Mouse (Mus musculus) regulatory T cell (primary cell): Measurements from ENCODE around the gene Pld1.

Experiments
- in situ Hi-C: fragments of 300-600 bp; cut with MboI, MseI; formaldehyde crosslinking; loops from one replicate; pipeline ENCODE4 v1.15.1; 2025; ENCODE audit warnings: high pct_unique_total_duplicates

Pld1 gene

GRCm38 (mm10) chr3:28047599-28047998 is 109.1 kb downstream of the Pld1 start:
- in situ Hi-C loops: no loop called here

- in situ Hi-C loops: no loop called here
Measured at GRCm38 (mm10) chr3:28049526-28049925, 111.0 kb downstream of the Pld1 start.

- in situ Hi-C loops: no loop called here
Measured at GRCm38 (mm10) chr3:28053076-28053475, 114.6 kb downstream of the Pld1 start.

GRCm38 (mm10) chr3:28060713-28061112 is 122.2 kb downstream of the Pld1 start:
- in situ Hi-C loops: no loop called here

- in situ Hi-C loops: no loop called here
Measured at GRCm38 (mm10) chr3:28061155-28061554, 122.7 kb downstream of the Pld1 start.

GRCm38 (mm10) chr3:28079211-28079610 is 140.7 kb downstream of the Pld1 start:
- in situ Hi-C loops: no loop called here

- in situ Hi-C loops: no loop called here
Measured at GRCm38 (mm10) chr3:28080116-28080515, 141.6 kb downstream of the Pld1 start.

GRCm38 (mm10) chr3:28081012-28081411 is 142.5 kb downstream of the Pld1 start:
- in situ Hi-C loops: no loop called here

GRCm38 (mm10) chr3:28083218-28083617 is 144.7 kb downstream of the Pld1 start:
- in situ Hi-C loops: no loop called here

- in situ Hi-C loops: no loop called here
Measured at GRCm38 (mm10) chr3:28084281-28084680, 145.8 kb downstream of the Pld1 start.

GRCm38 (mm10) chr3:28091296-28091695 is 152.8 kb downstream of the Pld1 start:
- in situ Hi-C loops: no loop called here

- in situ Hi-C loops: no loop called here
Measured at GRCm38 (mm10) chr3:28091741-28092140, 153.2 kb downstream of the Pld1 start.

GRCm38 (mm10) chr3:28093684-28094302 is 155.3 kb downstream of the Pld1 start:
- in situ Hi-C loops: no loop called here

GRCm38 (mm10) chr3:28095451-28095850 is 157.0 kb downstream of the Pld1 start:
- in situ Hi-C loops: no loop called here

- in situ Hi-C loops: no loop called here
Measured at GRCm38 (mm10) chr3:28099175-28099574, 160.7 kb downstream of the Pld1 start.

GRCm38 (mm10) chr3:28104992-28105391 is 166.5 kb downstream of the Pld1 start:
- in situ Hi-C loops: no loop called here

GRCm38 (mm10) chr3:28107446-28108004 is 169.0 kb downstream of the Pld1 start:
- in situ Hi-C loops: no loop called here

- in situ Hi-C loops: no loop called here
Measured at GRCm38 (mm10) chr3:28111516-28111915, 173.0 kb downstream of the Pld1 start.

GRCm38 (mm10) chr3:28113881-28114280 is 175.4 kb downstream of the Pld1 start:
- in situ Hi-C loops: no loop called here

GRCm38 (mm10) chr3:28141716-28142115 is 203.2 kb downstream of the Pld1 start:
- in situ Hi-C loops: no loop called here

GRCm38 (mm10) chr3:28142121-28142520 is 203.6 kb downstream of the Pld1 start:
- in situ Hi-C loops: no loop called here

GRCm38 (mm10) chr3:28144676-28145075 is 206.2 kb downstream of the Pld1 start:
- in situ Hi-C loops: no loop called here

GRCm38 (mm10) chr3:28145461-28145860 is 207.0 kb downstream of the Pld1 start:
- in situ Hi-C loops: no loop called here
